Mouse (Mus musculus) cortical plate, adult 2 months (tissue): ENCODE measurements at regions not wholly inside any gene's neighbourhood (a gene's known extent, or its start where the extent isn't known, plus 50 kb on each side); places are given as distances from the start of the nearest gene placed in this dataset.

Source experiments
- CTCF ChIP-seq: fragments of 200-500 bp; IDR thresholded peaks from 2 replicates; pipeline ENCODE4 v1.5.1; 2011; ENCODE audit warnings: mild to moderate bottlenecking, control low read depth, low read length; ENCODE audit not compliant: insufficient read depth; ENCODE audit errors: extremely low read depth
- POLR2A ChIP-seq: fragments of 200-500 bp; IDR thresholded peaks from 2 replicates; pipeline ENCODE4 v1.6.1; 2011; ENCODE audit warnings: mild to moderate bottlenecking, low read length, control low read depth; ENCODE audit not compliant: insufficient read depth; ENCODE audit errors: extremely low read depth

DNA sequence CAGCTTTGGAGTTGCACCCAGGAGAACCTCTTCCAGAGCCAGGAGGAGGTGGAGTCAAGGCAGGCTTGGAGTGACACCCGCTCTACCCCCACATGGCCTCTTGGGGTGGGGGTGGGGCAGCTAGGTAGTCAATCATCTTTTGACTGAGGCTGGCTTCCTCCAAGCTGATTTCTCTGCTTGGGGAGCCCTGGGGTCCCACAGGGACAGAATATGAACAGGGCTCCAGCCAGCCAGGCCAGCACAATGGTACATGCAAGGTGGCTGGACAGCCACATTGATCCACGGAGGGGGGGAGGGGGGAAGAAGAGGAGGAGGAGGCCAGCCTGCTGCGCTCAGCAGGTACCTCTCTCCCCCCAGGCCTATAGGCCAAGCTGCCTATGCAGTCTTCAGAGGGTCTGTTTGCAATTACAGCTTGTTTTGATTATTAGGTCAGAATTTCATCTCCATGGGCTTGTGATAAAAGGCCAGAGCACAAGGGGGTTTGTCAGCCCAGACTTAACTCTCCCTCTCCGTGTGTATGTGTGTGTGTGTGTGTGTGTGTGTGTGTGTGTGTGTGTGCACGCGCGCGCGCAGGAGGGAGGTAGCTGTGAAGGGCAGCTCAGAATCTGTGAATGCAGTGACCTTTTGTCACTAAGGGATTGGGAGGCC, 120.5 kb upstream of the Zmiz1 start:
- TF ChIP-seq POLR2A, result no peak
- no peak for TF ChIP-seq CTCF
